Mouse (Mus musculus) heart, embryonic 16.5 days (tissue): ENCODE data around the gene Tbc1d10c. TPM values are rescaled to one million over a fixed set of nuclear protein-coding genes. Genes with fewer than 3 reads are reported as not detected.

Experiments
- ATAC-seq: fragments of 200-750 bp; cut with Nextera tagmentation; replicated peaks from 2 replicates; pipeline ENCODE4 v1.8.0; 2017; ENCODE audit warnings: moderate number of reproducible peaks; ENCODE audit not compliant: insufficient read depth, low FRiP score; ENCODE audit errors: extremely low read depth
- H3K27ac ChIP-seq: fragments of 300-500 bp; sonication (generic); 2 replicates; pipeline ENCODE4 v1.5.1; 2014; ENCODE audit warnings: mild to moderate bottlenecking, low read length, control low read depth, moderate library complexity
- H3K27me3 ChIP-seq: fragments of 300-500 bp; sonication (generic); 2 replicates; pipeline ENCODE4 v1.6.1; 2014; ENCODE audit warnings: low read length, mixed read lengths; ENCODE audit not compliant: control insufficient read depth, insufficient read depth
- H3K36me3 ChIP-seq: fragments of 300-500 bp; sonication (generic); 2 replicates; pipeline ENCODE4 v1.6.1; 2014; ENCODE audit not compliant: control insufficient read depth, insufficient read depth
- H3K4me1 ChIP-seq: fragments of 300-500 bp; sonication (generic); 2 replicates; pipeline ENCODE4 v1.6.1; 2014; ENCODE audit warnings: low read length, mixed read lengths; ENCODE audit not compliant: control insufficient read depth, insufficient read depth
- H3K4me2 ChIP-seq: fragments of 300-500 bp; sonication (generic); 2 replicates; pipeline ENCODE4 v1.6.1; 2014; ENCODE audit warnings: low read depth, mild to moderate bottlenecking, control low read depth, low read length
- H3K4me3 ChIP-seq: fragments of 300-500 bp; sonication (generic); 2 replicates; pipeline ENCODE4 v1.5.1; 2014; ENCODE audit warnings: mild to moderate bottlenecking, control low read depth, low read length
- H3K9ac ChIP-seq: fragments of 300-500 bp; sonication (generic); 2 replicates; pipeline ENCODE4 v1.6.1; 2014; ENCODE audit warnings: low read length, control low read depth
- H3K9me3 ChIP-seq: fragments of 300-500 bp; sonication (generic); replicated peaks from 2 replicates; pipeline ENCODE4 v1.6.1; 2016; ENCODE audit warnings: low read length; ENCODE audit not compliant: control insufficient read depth
- WGBS: fragments of 180-500 bp; shearing (Covaris S2); extraction: QIAGEN DNeasy Blood & Tissue Kit; methylation state at CpG from one replicate; pipeline ENCODE4 v1.1.7; 2014; 5-methylcytosine and 5-hydroxymethylcytosine counted together
- polyA plus RNA-seq: library from polyadenylated mRNA; unstranded; fragments of >200 nt; fragmentation: Nextera tagmentation; extraction: Ambion mirVana; gene quantifications from 2 replicates; pipeline ENCODE4 v1.2.1, GENCODE M21; 2015

Tbc1d10c gene
- polyA plus RNA-seq, 1 experiment from 2014 or later: 26.5 TPM

- ATAC-seq: no peak
- WGBS: 39% methylated on average over 9 of the region's 9 CpGs
- Histone ChIP-seq H3K36me3 (peaks cover 12% of the 10 kb centered on the region), H3K27me3 (no peaks in the 10 kb centered on the region), H3K9me3 (no peaks in the 10 kb centered on the region; the same call in 1 of the 2 replicates), H3K4me2 (peak overlapping the region; percentile 76), H3K27ac (peak overlapping the region; percentile 54), H3K9ac (peak overlapping the region; percentile 48), H3K4me1 (peaks cover 12% of the 10 kb centered on the region), H3K4me3 (peak overlapping the region; percentile 83)
Measured at GRCm38 (mm10) chr19:4147782-4148490, 43.1 kb downstream of the Tbc1d10c start.

- WGBS: 52% methylated on average over 3 of the region's 3 CpGs
- H3K27me3 ChIP-seq: no peaks in the 10 kb centered on the region
- H3K4me1 ChIP-seq: peaks cover 12% of the 10 kb centered on the region
Measured at GRCm38 (mm10) chr19:4147022-4147405, 44.1 kb downstream of the Tbc1d10c start.

GRCm38 (mm10) chr19:4146366-4147021 is 44.6 kb downstream of the Tbc1d10c start:
- WGBS: 60% methylated on average over 12 of the region's 12 CpGs
- no peak for ATAC-seq
- Histone ChIP-seq H3K9ac (no peak overlapping the region), H3K36me3 (peaks cover 8% of the 10 kb centered on the region), H3K27ac (no peak overlapping the region), H3K9me3 (no peaks in the 10 kb centered on the region; the same call in 1 of the 2 replicates), H3K4me1 (peaks cover 9% of the 10 kb centered on the region), H3K27me3 (no peaks in the 10 kb centered on the region), H3K4me2 (no peak overlapping the region), H3K4me3 (no peak overlapping the region)

More at GRCm38 (mm10) chr19:4147022-4147405, 44.1 kb downstream of the Tbc1d10c start:
- Histone ChIP-seq H3K9me3 (no peaks in the 10 kb centered on the region; the same call in 1 of the 2 replicates), H3K27ac (no peak overlapping the region), H3K4me2 (no peak overlapping the region), H3K9ac (no peak overlapping the region), H3K4me3 (no peak overlapping the region), H3K36me3 (peaks cover 8% of the 10 kb centered on the region)
- no peak for ATAC-seq

GRCm38 (mm10) chr19:4145936-4146335 is 45.1 kb downstream of the Tbc1d10c start:
- ATAC-seq: no peak

GRCm38 (mm10) chr19:4144550-4145498 is 46.3 kb downstream of the Tbc1d10c start:
- H3K4me1 ChIP-seq: peaks cover 8% of the 10 kb centered on the region
- peak overlapping the region; percentile 60 for H3K27ac ChIP-seq
- WGBS: 72% methylated on average over 16 of the region's 16 CpGs
- H3K27me3 ChIP-seq: no peaks in the 10 kb centered on the region
- no peaks in the 10 kb centered on the region for H3K36me3 ChIP-seq
- no peaks in the 10 kb centered on the region; the same call in 1 of the 2 replicates for H3K9me3 ChIP-seq
- H3K9ac ChIP-seq: no peak overlapping the region
- ATAC-seq: no peak
- H3K4me3 ChIP-seq: no peak overlapping the region
- no peak overlapping the region for H3K4me2 ChIP-seq

More at GRCm38 (mm10) chr19:4145936-4146335, 45.1 kb downstream of the Tbc1d10c start:
- no peak overlapping the region for H3K4me2 ChIP-seq
- no peak overlapping the region for H3K27ac ChIP-seq
- 89% methylated on average over 5 of the region's 5 CpGs for WGBS
- H3K9ac ChIP-seq: no peak overlapping the region
- H3K4me3 ChIP-seq: no peak overlapping the region
- no peaks in the 10 kb centered on the region; the same call in 1 of the 2 replicates for H3K9me3 ChIP-seq
- H3K4me1 ChIP-seq: peaks cover 9% of the 10 kb centered on the region
- peaks cover 4% of the 10 kb centered on the region for H3K36me3 ChIP-seq
- no peaks in the 10 kb centered on the region for H3K27me3 ChIP-seq

GRCm38 (mm10) chr19:4143759-4144268 is 47.3 kb downstream of the Tbc1d10c start, which contains the start of gene Cabp4:
Gene Cabp4, minus strand, starts transcription at chr19:4144033.
- H3K9me3 ChIP-seq: no peaks in the 10 kb centered on the region; the same call in 1 of the 2 replicates
- no peaks in the 10 kb centered on the region for H3K27me3 ChIP-seq
- peaks cover 1% of the 10 kb centered on the region; the same call in 1 of the 2 replicates for H3K4me1 ChIP-seq
- no peak within 1 kb of the TSS for H3K9ac ChIP-seq
- peak within 1 kb of the TSS; percentile 60 for H3K27ac ChIP-seq
- H3K4me2 ChIP-seq: no peak within 1 kb of the TSS
- H3K4me3 ChIP-seq: no peak within 1 kb of the TSS
- no peaks in the 10 kb centered on the region for H3K36me3 ChIP-seq
- WGBS: 71% methylated on average over 7 of the region's 7 CpGs
- ATAC-seq: no peak

GRCm38 (mm10) chr19:4142416-4143173 is 48.5 kb downstream of the Tbc1d10c start:
- ATAC-seq: no peak
- Histone ChIP-seq H3K9ac (no peak overlapping the region), H3K4me1 (0 out of 2 replicates have a peak, but pooled peaks cover 3% of the 10 kb centered on the region), H3K27ac (no peak overlapping the region), H3K9me3 (no peaks in the 10 kb centered on the region; the same call in 1 of the 2 replicates), H3K27me3 (no peaks in the 10 kb centered on the region), H3K4me2 (no peak overlapping the region), H3K36me3 (no peaks in the 10 kb centered on the region), H3K4me3 (no peak overlapping the region)
- WGBS: 83% methylated on average over 18 of the region's 18 CpGs

GRCm38 (mm10) chr19:4140147-4140546 is 50.9 kb downstream of the Tbc1d10c start:
- Histone ChIP-seq H3K27me3 (no peaks in the 10 kb centered on the region), H3K9ac (no peak overlapping the region), H3K4me3 (no peak overlapping the region), H3K9me3 (no peaks in the 10 kb centered on the region), H3K36me3 (no peaks in the 10 kb centered on the region), H3K27ac (no peak overlapping the region), H3K4me1 (0 out of 2 replicates have a peak, but pooled peaks cover 3% of the 10 kb centered on the region), H3K4me2 (no peak overlapping the region)
- ATAC-seq: no peak
- WGBS: 85% methylated on average over 6 of the region's 6 CpGs
